Mouse (Mus musculus) hindbrain, embryonic 14.5 days (tissue): ENCODE results near the gene Smco3. TPM values are rescaled to one million over a fixed set of nuclear protein-coding genes. Genes with fewer than 3 reads are reported as not detected.
"Not testable (repeated sequence)": the region's sequence is repeated elsewhere in the genome, so short reads cannot be mapped to it uniquely, and the experiment has no call there.

ENCODE experiments used
- ATAC-seq: fragments of 200-750 bp; cut with Nextera tagmentation; 2 replicates; pipeline ENCODE4 v1.8.0; 2017; ENCODE audit warnings: moderate number of reproducible peaks, mild to moderate bottlenecking, moderate TSS enrichment, moderate library complexity; ENCODE audit not compliant: low FRiP score
- DNase-seq: peaks from one replicate; pipeline ENCODE4 v3.0.0-alpha.2; 2015; ENCODE audit warnings: low spot score
- H3K27ac ChIP-seq: fragments of 300-500 bp; sonication (generic); 2 replicates; pipeline ENCODE4 v1.5.1; 2014; ENCODE audit warnings: mild to moderate bottlenecking, moderate library complexity
- H3K27me3 ChIP-seq: fragments of 300-500 bp; sonication (generic); 2 replicates; pipeline ENCODE4 v1.6.1; 2014; ENCODE audit warnings: mild to moderate bottlenecking, low read length, mixed read lengths; ENCODE audit not compliant: control insufficient read depth, insufficient read depth
- H3K36me3 ChIP-seq: fragments of 300-500 bp; sonication (generic); replicated peaks from 2 replicates; pipeline ENCODE4 v1.6.1; 2014; ENCODE audit not compliant: control insufficient read depth, insufficient read depth
- H3K4me1 ChIP-seq: fragments of 300-500 bp; sonication (generic); replicated peaks from 2 replicates; pipeline ENCODE4 v1.6.1; 2014; ENCODE audit warnings: antibody characterized with exemption, low read length, mixed read lengths; ENCODE audit not compliant: control insufficient read depth, insufficient read depth
- H3K4me2 ChIP-seq: fragments of 300-500 bp; sonication (generic); replicated peaks from 2 replicates; pipeline ENCODE4 v1.6.1; 2014; ENCODE audit warnings: mild to moderate bottlenecking, moderate library complexity
- H3K4me3 ChIP-seq: fragments of 300-500 bp; sonication (generic); replicated peaks from 2 replicates; pipeline ENCODE4 v1.5.1; 2014; ENCODE audit warnings: mild to moderate bottlenecking, low read length
- H3K9ac ChIP-seq: fragments of 300-500 bp; sonication (generic); 2 replicates; pipeline ENCODE4 v1.6.1; 2014
- H3K9me3 ChIP-seq: fragments of 300-500 bp; sonication (generic); 2 replicates; pipeline ENCODE4 v1.6.1; 2016; ENCODE audit warnings: low read length; ENCODE audit not compliant: control insufficient read depth
- WGBS: fragments of 180-500 bp; shearing (Covaris S2); extraction: QIAGEN DNeasy Blood & Tissue Kit; methylation state at CpG from one replicate; pipeline ENCODE4 v1.1.7; 2014; 5-methylcytosine and 5-hydroxymethylcytosine counted together
- polyA plus RNA-seq: library from polyadenylated mRNA; unstranded; fragments of >200 nt; fragmentation: Nextera tagmentation; extraction: Ambion mirVana; gene quantifications from 2 replicates; pipeline ENCODE4 v1.2.1, GENCODE M21; 2014

Gene Smco3
- 1.8 and 1.9 TPM in 2 replicates for polyA plus RNA-seq

GRCm38 (mm10) chr6:136835352-136835751 is at the start of gene Smco3:
Gene Smco3, minus strand, starts transcription at chr6:136835452.
- no peaks in the 10 kb centered on the region for H3K4me1 ChIP-seq
- no peak within 1 kb of the TSS for H3K4me2 ChIP-seq
- no peak for DNase-seq
- no peak for ATAC-seq
- 53% methylated on average over 4 of the region's 4 CpGs for WGBS
- H3K27ac ChIP-seq: no peak within 1 kb of the TSS
- H3K27me3 ChIP-seq: peaks cover 7% of the 10 kb centered on the region; the same call in 1 of the 2 replicates
- no peak within 1 kb of the TSS for H3K9ac ChIP-seq
- no peaks in the 10 kb centered on the region for H3K36me3 ChIP-seq
- no peaks in the 10 kb centered on the region for H3K9me3 ChIP-seq
- H3K4me3 ChIP-seq: no peak within 1 kb of the TSS

- not testable (repeated sequence) for H3K27ac ChIP-seq, H3K27me3 ChIP-seq, H3K4me3 ChIP-seq, H3K4me2 ChIP-seq, H3K36me3 ChIP-seq, H3K4me1 ChIP-seq, ATAC-seq, H3K9ac ChIP-seq, H3K9me3 ChIP-seq, DNase-seq
- WGBS: 54% methylated on average over 1 of the region's 1 CpGs
These were observed 49.5 kb upstream of the Smco3 start for GRCm38 (mm10) chr6:136884766-136885165.

- Histone ChIP-seq H3K9me3 (no peaks in the 10 kb centered on the region), H3K9ac (no peak overlapping the region), H3K36me3 (no peaks in the 10 kb centered on the region), H3K4me2 (no peak overlapping the region), H3K4me3 (no peak overlapping the region), H3K4me1 (no peaks in the 10 kb centered on the region), H3K27me3 (no peaks in the 10 kb centered on the region), H3K27ac (no peak overlapping the region)
- DNase-seq (no peak), ATAC-seq (no peak)
- WGBS: 95% methylated on average over 6 of the region's 6 CpGs
These were observed 48.7 kb upstream of the Smco3 start for GRCm38 (mm10) chr6:136883961-136884360.

GRCm38 (mm10) chr6:136883431-136883915 is 48.2 kb upstream of the Smco3 start:
- no peak overlapping the region for H3K27ac ChIP-seq
- no peak for ATAC-seq
- H3K9me3 ChIP-seq: no peaks in the 10 kb centered on the region
- no peak overlapping the region for H3K4me3 ChIP-seq
- DNase-seq: no peak
- no peaks in the 10 kb centered on the region for H3K4me1 ChIP-seq
- H3K27me3 ChIP-seq: no peaks in the 10 kb centered on the region
- no peak overlapping the region for H3K4me2 ChIP-seq
- H3K36me3 ChIP-seq: no peaks in the 10 kb centered on the region
- H3K9ac ChIP-seq: no peak overlapping the region
- 80% methylated on average over 3 of the region's 3 CpGs for WGBS

- Histone ChIP-seq H3K4me2 (no peak overlapping the region), H3K4me3 (no peak overlapping the region), H3K9me3 (no peaks in the 10 kb centered on the region), H3K27ac (no peak overlapping the region), H3K27me3 (no peaks in the 10 kb centered on the region), H3K9ac (no peak overlapping the region), H3K4me1 (no peaks in the 10 kb centered on the region), H3K36me3 (no peaks in the 10 kb centered on the region)
- 81% methylated on average over 8 of the region's 8 CpGs for WGBS
- DNase-seq (no peak), ATAC-seq (no peak)
These were observed 46.4 kb upstream of the Smco3 start for GRCm38 (mm10) chr6:136881678-136882077.

- H3K27ac ChIP-seq: no peak within 1 kb of the TSS
- no peaks in the 10 kb centered on the region for H3K9me3 ChIP-seq
- H3K36me3 ChIP-seq: no peaks in the 10 kb centered on the region
- H3K9ac ChIP-seq: no peak within 1 kb of the TSS
- DNase-seq (no peak), ATAC-seq (no peak)
- no peak within 1 kb of the TSS for H3K4me2 ChIP-seq
- H3K4me3 ChIP-seq: no peak within 1 kb of the TSS
- WGBS: 58% methylated on average over 9 of the region's 9 CpGs
- no peaks in the 10 kb centered on the region for H3K27me3 ChIP-seq
- H3K4me1 ChIP-seq: peaks cover 4% of the 10 kb centered on the region; the same call in 1 of the 2 replicates
These were observed 40.4 kb upstream of the Smco3 start, which contains the start of gene Mgp for GRCm38 (mm10) chr6:136875670-136876069. Gene Mgp, minus strand, starts transcription at chr6:136875823.

GRCm38 (mm10) chr6:136874599-136874998 is 39.3 kb upstream of the Smco3 start:
- H3K4me1 ChIP-seq: peaks cover 4% of the 10 kb centered on the region; the same call in 1 of the 2 replicates
- no peaks in the 10 kb centered on the region for H3K27me3 ChIP-seq
- DNase-seq (no peak), ATAC-seq (no peak)
- no peak overlapping the region for H3K4me2 ChIP-seq
- no peak overlapping the region for H3K9ac ChIP-seq
- no peak overlapping the region for H3K27ac ChIP-seq
- H3K4me3 ChIP-seq: no peak overlapping the region
- H3K36me3 ChIP-seq: no peaks in the 10 kb centered on the region
- WGBS: 43% methylated on average over 8 of the region's 8 CpGs
- H3K9me3 ChIP-seq: no peaks in the 10 kb centered on the region

- Histone ChIP-seq H3K4me1 (no peaks in the 10 kb centered on the region), H3K9me3 (no peaks in the 10 kb centered on the region), H3K27me3 (no peaks in the 10 kb centered on the region), H3K4me3 (no peak overlapping the region), H3K4me2 (no peak overlapping the region), H3K36me3 (no peaks in the 10 kb centered on the region), H3K9ac (no peak overlapping the region), H3K27ac (no peak overlapping the region)
- DNase-seq (no peak), ATAC-seq (no peak)
- WGBS: 87% methylated on average over 5 of the region's 5 CpGs
These were observed 33.7 kb upstream of the Smco3 start for GRCm38 (mm10) chr6:136868921-136869320.

- no peak for ATAC-seq
- Histone ChIP-seq H3K27ac (no peak overlapping the region), H3K9ac (no peak overlapping the region), H3K36me3 (no peaks in the 10 kb centered on the region), H3K9me3 (no peaks in the 10 kb centered on the region), H3K4me3 (no peak overlapping the region), H3K27me3 (no peaks in the 10 kb centered on the region), H3K4me1 (no peaks in the 10 kb centered on the region), H3K4me2 (no peak overlapping the region)
- WGBS: 92% methylated on average over 4 of the region's 4 CpGs
- no peak for DNase-seq
These were observed 30.9 kb upstream of the Smco3 start for GRCm38 (mm10) chr6:136866150-136866549.

GRCm38 (mm10) chr6:136865360-136865759 is 30.1 kb upstream of the Smco3 start:
- no peaks in the 10 kb centered on the region for H3K9me3 ChIP-seq
- ATAC-seq (no peak), DNase-seq (no peak)
- H3K36me3 ChIP-seq: no peaks in the 10 kb centered on the region
- H3K9ac ChIP-seq: no peak overlapping the region
- no peak overlapping the region for H3K4me2 ChIP-seq
- no peak overlapping the region for H3K4me3 ChIP-seq
- no peaks in the 10 kb centered on the region for H3K27me3 ChIP-seq
- no peaks in the 10 kb centered on the region for H3K4me1 ChIP-seq
- 93% methylated on average over 5 of the region's 5 CpGs for WGBS
- no peak overlapping the region for H3K27ac ChIP-seq
